Mouse (Mus musculus): ENCODE results near the gene A430078G23Rik.

Gene A430078G23Rik

DNA sequence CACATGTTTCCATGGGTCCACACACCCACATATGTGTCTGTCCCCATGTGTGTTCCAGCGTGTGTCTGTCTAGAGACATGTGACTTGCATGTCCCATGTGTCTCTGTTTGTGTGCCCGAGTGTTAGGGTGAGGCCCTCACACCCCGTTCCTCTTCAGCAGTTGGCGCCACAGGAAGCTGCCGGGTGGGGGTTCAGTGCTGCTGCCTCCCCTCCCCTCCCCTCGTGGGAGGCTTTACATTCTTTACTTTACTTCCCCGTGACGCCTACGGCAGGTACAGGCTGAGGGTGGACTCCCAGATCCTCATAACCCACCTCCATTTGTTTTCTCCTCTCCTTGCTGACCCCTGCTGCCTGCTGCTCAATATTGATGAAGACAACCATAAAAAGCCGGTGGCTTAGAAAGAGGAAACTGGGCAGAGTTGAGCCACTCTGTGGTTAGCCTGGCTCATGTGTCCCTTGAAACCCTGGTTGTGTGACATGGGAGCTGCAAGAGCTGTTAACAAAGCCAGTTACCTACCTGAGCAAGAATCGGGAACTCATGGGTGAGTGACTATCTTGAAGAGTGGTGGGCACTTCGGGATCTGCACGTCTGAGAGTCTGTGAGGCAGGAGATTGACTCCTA lies at the start of gene A430078G23Rik:
Gene A430078G23Rik (plus strand): TSS at position 227 of the 622 bp plus-strand sequence.
- TF ChIP-seq GATA4 (IDR thresholded peaks at IDR 0.05; ENCODE audit: insufficient replicate concordance, low read length), result no peak

DNA sequence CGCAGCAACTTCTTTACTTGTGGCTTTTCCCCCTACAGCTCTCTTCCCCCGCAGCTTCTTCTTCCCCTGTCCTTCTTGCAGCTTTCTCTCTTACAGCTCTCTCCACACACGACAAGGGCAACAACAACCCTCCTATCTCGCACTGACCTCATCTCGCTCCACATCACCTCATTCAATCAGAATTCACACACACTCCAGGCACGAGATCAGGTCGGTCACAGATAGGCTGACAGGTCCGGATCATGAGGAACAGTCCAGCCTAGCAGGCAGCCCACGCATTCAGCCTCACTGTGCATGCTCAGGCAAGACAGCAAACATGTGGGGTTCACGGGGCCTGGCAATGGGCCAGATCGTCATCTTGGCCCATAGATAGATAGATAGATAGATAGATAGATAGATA lies 43.6 kb upstream of the A430078G23Rik start:
- TF ChIP-seq GATA4 (IDR thresholded peaks at IDR 0.05; ENCODE audit: insufficient replicate concordance, low read length), result no peak

DNA sequence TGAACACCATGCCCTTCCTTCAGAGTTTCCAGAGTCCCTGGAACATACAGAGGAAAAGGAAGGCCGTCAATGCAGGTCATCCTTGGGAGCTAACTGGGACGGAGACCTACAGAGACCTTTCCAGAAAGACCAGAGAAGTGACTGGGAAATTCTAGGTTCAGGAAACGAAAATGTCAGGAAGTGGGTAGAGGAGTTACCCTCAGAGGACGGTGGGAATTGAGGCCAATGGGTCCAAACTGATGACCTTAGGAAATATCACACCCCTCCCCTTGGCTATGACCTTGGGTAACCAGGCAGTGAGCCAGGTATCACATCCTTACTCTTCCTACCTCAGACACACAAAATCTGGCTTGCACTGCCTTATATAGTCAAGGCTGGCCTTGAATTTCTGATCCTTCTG lies 41.7 kb upstream of the A430078G23Rik start:
- TF ChIP-seq GATA4 (IDR thresholded peaks at IDR 0.05; ENCODE audit: insufficient replicate concordance, low read length), result no peak

DNA sequence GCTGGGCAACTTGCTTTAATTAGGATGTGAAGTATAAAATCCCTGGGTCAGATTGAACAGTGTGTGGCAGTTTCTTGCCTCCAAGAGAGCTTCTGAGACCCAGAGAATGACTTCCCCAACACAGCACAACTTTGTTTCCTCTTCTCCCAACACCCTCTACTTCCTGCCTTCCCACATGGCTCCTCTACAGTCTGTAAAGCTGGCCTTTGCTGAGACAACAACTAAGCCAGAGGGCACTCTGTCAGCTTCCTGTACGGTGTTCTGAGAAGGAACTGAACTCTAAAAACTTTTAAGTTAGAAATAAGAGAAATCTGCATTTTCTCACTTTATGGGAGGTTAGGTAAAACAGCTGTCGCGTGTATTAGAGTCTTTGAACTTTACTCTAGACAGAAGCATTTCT lies 39.4 kb upstream of the A430078G23Rik start:
- TF ChIP-seq GATA4 (IDR thresholded peaks at IDR 0.05; ENCODE audit: insufficient replicate concordance, low read length), result no peak

DNA sequence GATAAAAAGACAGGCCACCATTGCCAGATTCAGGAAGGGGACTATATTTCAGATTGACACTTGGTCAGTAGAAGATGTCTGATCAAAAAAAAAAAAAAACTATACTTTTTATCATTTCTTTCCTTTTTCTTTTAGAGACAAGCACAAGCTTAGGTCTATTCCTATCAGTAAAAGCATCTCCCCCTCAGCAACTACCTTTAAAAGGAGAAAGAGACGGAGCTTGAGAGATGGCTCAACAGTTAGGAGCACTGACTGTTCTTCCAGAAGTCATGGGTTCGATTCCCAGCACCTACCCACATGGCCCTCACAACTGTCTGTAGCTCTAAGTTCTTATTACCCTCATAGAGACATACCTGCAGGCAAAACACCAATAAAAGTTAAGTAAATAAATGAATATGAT lies 38.9 kb upstream of the A430078G23Rik start:
- no peak for TF ChIP-seq GATA4 (IDR thresholded peaks at IDR 0.05; ENCODE audit: insufficient replicate concordance, low read length)

DNA sequence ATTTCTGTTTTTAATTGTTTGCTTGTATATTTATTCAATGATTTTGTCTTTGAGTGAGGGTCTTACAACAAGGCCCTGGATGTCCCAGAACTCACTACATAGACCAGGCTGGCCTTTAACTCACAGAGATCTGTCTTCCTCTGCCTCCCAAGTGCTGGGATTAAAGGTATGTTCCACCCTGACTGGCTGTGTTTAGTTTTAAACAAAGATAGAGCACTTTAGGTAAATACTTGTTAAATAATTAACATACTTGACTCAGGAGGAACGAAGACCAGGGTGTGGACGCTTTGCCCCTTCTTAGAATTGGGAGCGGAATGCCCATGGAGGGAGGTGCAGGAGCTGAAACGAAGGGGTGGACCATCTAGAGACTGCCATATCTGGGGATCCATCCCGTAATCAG lies 36.6 kb upstream of the A430078G23Rik start:
- TF ChIP-seq GATA4 (IDR thresholded peaks at IDR 0.05; ENCODE audit: insufficient replicate concordance, low read length), result no peak

DNA sequence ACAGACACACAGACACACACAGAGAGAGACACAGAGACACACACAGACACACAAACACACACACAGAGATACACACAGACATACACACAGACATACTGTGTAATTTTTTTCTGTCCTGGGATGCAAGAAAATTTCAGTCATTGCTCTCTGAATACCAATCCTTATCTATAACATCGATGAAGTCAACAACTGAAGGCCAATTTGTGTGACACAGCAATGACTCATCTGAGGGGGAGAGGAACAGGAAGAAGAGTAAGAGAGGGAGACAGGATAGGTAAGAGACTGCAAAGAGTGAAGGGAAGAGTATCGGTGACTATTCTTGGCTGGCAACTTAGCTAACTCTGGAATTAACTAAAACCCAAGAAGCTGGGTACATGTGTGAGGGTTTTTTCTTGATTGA lies 29.0 kb upstream of the A430078G23Rik start:
- no peak for TF ChIP-seq GATA4 (IDR thresholded peaks at IDR 0.05; ENCODE audit: insufficient replicate concordance, low read length)

DNA sequence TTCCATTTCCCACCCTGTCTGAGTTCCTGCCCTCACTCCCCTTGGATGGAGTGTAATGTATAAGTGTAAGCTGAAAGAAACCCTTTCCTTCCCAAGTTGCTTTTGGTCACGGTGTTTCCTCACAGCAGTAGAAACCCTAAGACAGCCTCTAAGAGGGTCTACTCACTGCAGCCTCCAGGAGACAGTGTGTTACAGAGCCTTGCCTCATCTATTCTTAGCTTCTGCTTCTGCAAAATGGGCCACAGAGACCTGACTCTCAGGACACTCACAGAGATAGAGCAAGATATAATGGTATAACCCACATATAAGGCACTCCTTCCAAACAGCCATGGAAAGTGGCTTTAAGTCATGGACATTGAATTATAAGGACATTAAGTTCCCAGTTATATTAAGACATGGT lies 26.2 kb upstream of the A430078G23Rik start:
- no peak for TF ChIP-seq GATA4 (IDR thresholded peaks at IDR 0.05; ENCODE audit: insufficient replicate concordance, low read length)

DNA sequence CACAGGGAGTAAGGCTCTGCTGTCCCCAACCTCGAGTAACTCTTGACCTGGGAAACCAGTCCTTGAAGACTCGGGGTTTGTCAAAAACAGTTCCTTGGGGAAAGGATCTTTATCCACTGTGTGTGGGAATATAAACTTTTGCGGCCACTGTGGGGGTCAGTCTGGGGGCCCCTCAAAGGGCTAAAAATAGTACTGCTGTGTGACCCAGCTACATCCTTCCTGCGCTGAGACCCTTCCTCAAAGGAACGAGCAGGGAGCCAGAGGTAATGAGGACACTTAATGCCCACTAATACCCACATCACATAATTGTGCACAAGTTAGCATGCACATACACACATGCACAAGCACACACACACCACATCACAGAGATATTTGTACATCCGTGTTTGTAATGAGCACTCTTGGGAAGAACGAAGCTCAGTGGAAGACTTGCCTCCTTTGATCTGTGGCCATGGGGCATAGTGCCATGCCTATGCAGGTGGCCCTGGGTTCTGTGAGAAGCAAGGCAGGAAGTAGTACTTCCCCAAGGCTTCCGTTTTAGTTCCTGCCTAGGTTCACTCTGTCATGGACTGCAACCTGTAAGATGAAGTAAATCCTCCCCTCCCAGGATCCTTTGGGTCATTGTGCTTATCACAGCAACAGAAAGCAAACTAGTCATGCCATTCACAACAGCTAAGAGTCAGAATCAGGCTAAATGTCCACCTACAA lies 25.5 kb upstream of the A430078G23Rik start:
- no peak for TF ChIP-seq GATA4 (IDR thresholded peaks at IDR 0.05; ENCODE audit: insufficient replicate concordance, low read length)

DNA sequence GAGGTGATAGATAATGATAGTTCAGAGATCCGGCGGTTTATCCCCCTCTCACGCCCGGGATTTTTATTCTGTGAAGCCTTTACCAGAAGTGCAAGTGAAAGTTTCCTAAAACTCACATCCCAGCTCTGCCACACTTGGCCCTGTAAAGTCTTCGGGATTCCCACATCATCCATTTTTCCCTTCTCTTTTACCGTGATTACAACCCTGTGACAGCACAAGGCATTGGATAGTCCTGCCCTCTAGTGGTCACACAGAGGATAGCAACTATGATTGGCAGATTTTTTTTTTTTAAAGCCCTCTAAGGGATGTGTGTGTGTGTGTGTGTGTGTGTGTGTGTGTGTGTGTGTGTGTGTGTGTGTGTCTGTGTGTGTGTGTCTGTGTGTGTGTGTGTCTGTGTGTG lies 22.6 kb upstream of the A430078G23Rik start:
- no peak for TF ChIP-seq GATA4 (IDR thresholded peaks at IDR 0.05; ENCODE audit: insufficient replicate concordance, low read length)

DNA sequence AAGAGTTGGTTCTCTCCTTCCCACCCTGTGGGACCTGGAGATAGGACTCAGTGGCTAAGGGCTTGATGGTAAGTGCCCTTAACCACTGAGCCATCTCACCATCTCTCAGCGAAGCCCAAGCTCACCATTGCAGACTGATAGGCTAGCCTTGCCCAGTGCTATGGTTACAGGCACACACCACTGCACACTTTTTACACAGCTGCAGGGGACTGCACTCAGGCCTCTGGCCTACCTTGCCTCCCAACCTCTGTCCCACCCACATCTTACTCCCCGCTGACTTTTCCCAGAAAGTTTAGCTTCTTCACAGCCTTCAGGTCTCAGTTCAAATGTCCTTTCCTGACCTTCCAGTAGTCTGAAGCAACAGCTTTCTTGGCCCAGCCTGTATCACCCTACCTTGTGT lies 21.5 kb upstream of the A430078G23Rik start:
- no peak for TF ChIP-seq GATA4 (IDR thresholded peaks at IDR 0.05; ENCODE audit: insufficient replicate concordance, low read length)

DNA sequence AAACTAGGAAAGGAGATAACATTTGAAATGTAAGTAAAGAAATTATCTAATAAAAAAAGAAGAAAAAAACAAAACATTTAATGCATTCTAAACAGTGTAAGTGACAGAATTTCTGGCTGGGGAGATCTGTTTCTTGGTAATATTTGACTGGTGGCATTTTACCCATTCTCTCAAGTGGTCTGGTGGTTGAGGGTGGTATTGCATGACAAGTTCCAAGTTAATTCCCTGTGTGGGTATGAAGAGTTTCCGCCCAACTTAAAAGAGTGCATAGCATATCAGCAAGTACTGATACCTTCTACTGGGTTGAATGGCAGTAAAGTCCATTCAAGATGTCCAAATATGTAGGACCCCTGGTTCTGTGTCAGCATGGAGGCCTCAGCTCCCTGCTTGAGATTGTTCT lies 17.3 kb upstream of the A430078G23Rik start:
- no peak for TF ChIP-seq GATA4 (IDR thresholded peaks at IDR 0.05; ENCODE audit: insufficient replicate concordance, low read length)

DNA sequence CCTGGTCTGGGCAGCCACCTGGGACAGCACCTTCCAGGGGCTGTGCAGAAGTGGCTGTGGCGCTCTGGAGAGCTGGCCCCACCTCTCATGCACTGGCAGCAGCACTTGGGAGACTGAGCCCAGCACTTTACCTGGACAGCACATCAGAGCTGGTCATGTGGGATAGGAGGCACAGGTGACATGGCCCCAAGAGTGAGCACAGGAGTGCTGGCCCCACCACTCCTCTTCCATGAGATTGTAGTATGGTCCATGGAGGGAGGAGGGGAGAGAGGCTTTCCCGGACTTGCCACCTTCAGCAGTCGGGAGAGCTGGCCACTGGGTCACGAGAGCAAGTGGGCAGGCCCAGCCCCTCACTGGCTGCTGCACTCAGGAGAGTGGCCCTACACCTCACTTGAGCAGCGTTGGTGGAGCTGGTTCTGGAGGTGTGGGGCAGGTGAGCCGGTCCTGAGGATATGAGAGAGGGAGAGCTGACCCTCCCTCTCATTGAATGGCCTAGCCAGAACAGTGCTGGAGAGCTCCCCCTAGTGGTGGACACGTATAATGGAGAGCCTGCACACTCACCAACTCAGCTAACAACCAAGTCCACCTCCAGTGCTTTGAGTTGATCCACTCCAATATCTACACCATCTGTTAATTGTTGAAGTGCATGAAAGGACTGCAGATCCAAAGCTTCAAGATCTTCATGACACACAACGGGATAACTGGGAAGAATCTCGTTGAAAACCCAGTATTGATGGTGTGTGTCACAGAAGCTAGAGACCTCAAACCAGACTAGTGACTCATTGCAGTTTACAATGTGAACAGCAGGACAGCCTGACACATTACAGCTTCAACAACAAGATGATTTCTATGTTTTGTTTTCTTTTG lies 16.3 kb upstream of the A430078G23Rik start:
- TF ChIP-seq GATA4 (IDR thresholded peaks at IDR 0.05; ENCODE audit: insufficient replicate concordance, low read length), result no peak

DNA sequence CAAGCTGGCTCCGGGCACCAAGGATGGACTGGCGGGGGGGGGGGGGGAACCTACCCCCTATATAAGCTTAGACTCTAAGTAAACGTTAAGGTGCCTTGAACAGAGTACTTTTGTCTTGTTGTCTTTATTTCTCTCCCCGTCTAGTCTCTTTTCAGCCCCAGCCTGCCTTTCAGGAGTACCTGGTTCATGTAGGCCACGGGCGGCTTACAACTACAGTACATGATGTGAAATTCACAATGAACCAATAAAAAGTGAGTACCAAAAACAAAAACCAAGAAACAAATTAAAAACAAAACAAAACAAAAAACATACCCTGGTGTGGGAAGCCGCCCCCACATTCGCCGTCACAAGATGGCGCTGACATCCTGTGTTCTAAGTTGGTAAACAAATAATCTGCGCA lies 15.2 kb upstream of the A430078G23Rik start:
- no peak for TF ChIP-seq GATA4 (IDR thresholded peaks at IDR 0.05; ENCODE audit: insufficient replicate concordance, low read length)

DNA sequence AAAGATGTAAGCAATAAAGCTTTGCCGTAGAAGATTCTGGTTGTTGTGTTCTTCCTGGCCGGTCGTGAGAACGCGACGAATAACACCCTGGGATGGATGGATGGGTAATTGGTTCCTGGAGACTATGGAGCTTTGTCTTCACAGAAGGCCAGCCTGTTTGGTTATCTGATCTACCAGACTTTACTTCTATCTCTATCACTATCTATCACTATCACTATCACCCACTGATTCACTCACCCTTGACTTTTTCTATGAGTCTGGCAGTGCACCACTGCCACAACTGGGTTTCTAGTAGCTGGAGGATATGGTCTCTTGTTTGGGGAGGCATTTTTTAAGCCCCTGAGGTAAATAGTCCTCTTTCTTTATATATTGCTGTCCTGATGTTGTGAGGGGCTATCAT lies 7.9 kb upstream of the A430078G23Rik start:
- no peak for TF ChIP-seq GATA4 (IDR thresholded peaks at IDR 0.05; ENCODE audit: insufficient replicate concordance, low read length)

Data from liver, adult (tissue).